Mouse (Mus musculus) intestine, embryonic 14.5 days (tissue): ENCODE measurements around the gene Slc11a1. TPM values are rescaled to one million over a fixed set of nuclear protein-coding genes. Genes with fewer than 3 reads are reported as not detected.

ENCODE experiments used
- ATAC-seq: fragments of 200-750 bp; cut with Nextera tagmentation; replicated peaks from 2 replicates; pipeline ENCODE4 v1.8.0; 2017; ENCODE audit warnings: low read depth, moderate number of reproducible peaks, moderate TSS enrichment, moderate library complexity; ENCODE audit not compliant: low FRiP score, low TSS enrichment
- DNase-seq: peaks from one replicate; pipeline ENCODE4 v3.0.0-alpha.2; 2018; ENCODE audit warnings: low spot score
- H3K27ac ChIP-seq: fragments of 300-500 bp; sonication (generic); 2 replicates; pipeline ENCODE4 v1.5.1; 2014; ENCODE audit warnings: low read depth, mild to moderate bottlenecking, control low read depth
- H3K27me3 ChIP-seq: fragments of 300-500 bp; sonication (generic); replicated peaks from 2 replicates; pipeline ENCODE4 v1.6.1; 2014; ENCODE audit warnings: low read length, control low read depth; ENCODE audit not compliant: control insufficient read depth, insufficient read depth
- H3K36me3 ChIP-seq: fragments of 300-500 bp; sonication (generic); 2 replicates; pipeline ENCODE4 v1.6.1; 2014; ENCODE audit warnings: low read length, control low read depth; ENCODE audit not compliant: control insufficient read depth, insufficient read depth
- H3K4me1 ChIP-seq: fragments of 300-500 bp; sonication (generic); replicated peaks from 2 replicates; pipeline ENCODE4 v1.6.1; 2014; ENCODE audit warnings: low read length, control low read depth, mixed read lengths; ENCODE audit not compliant: control insufficient read depth, insufficient read depth
- H3K4me2 ChIP-seq: fragments of 300-500 bp; sonication (generic); 2 replicates; pipeline ENCODE4 v1.6.1; 2014; ENCODE audit warnings: low read length
- H3K4me3 ChIP-seq: fragments of 300-500 bp; sonication (generic); 2 replicates; pipeline ENCODE4 v1.5.1; 2014; ENCODE audit warnings: low read depth, low read length, control low read depth, mixed read lengths
- H3K9ac ChIP-seq: fragments of 300-500 bp; sonication (generic); 2 replicates; pipeline ENCODE4 v1.6.1; 2014; ENCODE audit warnings: mild to moderate bottlenecking, low read length
- H3K9me3 ChIP-seq: fragments of 300-500 bp; sonication (generic); 2 replicates; pipeline ENCODE4 v1.6.1; 2016; ENCODE audit warnings: low read length, control low read depth; ENCODE audit not compliant: control insufficient read depth
- WGBS: fragments of 180-500 bp; shearing (Covaris S2); extraction: QIAGEN DNeasy Blood & Tissue Kit; methylation state at CpG from one replicate; pipeline ENCODE4 v1.1.7; 2014; 5-methylcytosine and 5-hydroxymethylcytosine counted together
- polyA plus RNA-seq: library from polyadenylated mRNA; unstranded; fragments of >200 nt; fragmentation: Nextera tagmentation; extraction: Ambion mirVana; gene quantifications from 2 replicates; pipeline ENCODE4 v1.2.1, GENCODE M21; 2014

Gene Slc11a1
- polyA plus RNA-seq, 1 experiment from 2014 or later = 5.9 TPM

DNA sequence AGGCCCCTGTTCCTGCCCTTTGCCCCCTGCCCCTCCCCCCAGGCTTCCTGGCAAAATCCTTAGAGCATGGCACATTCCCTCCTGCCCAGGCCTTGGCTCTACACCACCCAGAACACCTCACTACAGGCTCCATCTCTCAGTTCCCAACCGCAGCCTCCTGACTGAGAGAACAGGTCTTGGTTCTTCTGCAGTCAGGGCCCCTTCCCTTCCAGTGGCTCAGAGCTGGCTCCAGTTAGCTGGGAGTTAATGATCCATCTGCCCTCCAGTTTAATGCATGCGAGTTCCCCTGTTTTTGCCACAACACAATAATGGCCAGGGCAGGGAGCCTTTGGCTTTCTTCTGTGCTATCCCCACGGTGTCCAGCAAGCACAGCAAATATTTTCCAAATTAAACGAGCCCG is 31.8 kb upstream of the Slc11a1 start:
- no peak for ATAC-seq
- H3K27ac ChIP-seq = no peak overlapping the region
- WGBS = 73% methylated on average over 5 of the region's 5 CpGs

DNA sequence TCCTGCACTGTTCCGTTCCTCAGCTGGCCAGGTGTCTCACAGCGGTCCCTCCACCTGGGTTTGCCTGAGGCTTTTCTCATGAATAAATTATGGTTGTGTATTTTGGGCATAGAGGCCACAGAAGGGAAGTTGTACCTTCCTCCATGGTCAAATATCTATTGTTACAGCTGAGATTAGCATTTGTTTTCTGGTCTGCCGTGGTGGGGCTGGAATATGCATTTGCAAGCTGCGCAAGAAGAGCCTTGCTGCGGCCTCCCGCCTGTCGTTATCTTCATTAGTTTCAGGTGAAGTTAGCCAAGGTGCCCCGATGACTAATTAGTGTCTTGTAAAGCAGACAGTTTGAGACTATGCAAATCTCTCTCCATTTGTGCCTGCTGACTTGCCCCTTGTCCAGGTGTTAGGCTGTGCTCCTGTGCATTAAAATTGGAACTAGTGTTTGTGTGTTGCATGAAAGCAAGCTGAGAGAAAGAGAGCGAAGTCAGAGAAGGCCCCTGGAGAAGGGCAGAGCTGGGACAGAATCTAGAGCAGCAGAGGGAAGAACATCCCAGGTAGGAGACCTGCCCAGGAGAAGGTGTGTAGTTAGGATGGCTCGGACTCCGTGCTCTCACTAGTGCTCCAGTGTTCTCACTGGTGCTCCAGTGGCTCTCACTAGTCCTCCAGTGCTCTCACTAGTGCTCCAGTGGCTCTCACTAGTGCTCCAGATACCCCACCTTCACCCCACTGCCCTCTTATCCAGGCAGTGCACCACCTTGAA is 30.7 kb upstream of the Slc11a1 start:
- Histone ChIP-seq H3K4me3 (no peak overlapping the region), H3K9me3 (no peaks in the 10 kb centered on the region), H3K36me3 (peaks cover 5% of the 10 kb centered on the region; the same call in 1 of the 2 replicates), H3K27ac (no peak overlapping the region), H3K9ac (no peak overlapping the region), H3K27me3 (no peaks in the 10 kb centered on the region), H3K4me2 (no peak overlapping the region), H3K4me1 (no peaks in the 10 kb centered on the region)
- DNase-seq (no peak), ATAC-seq (no peak)
- WGBS = 82% methylated on average over 11 of the region's 11 CpGs

More for the DNA sequence above, 31.8 kb upstream of the Slc11a1 start:
- H3K4me1 ChIP-seq = no peaks in the 10 kb centered on the region
- H3K9me3 ChIP-seq = no peaks in the 10 kb centered on the region
- H3K9ac ChIP-seq = no peak overlapping the region
- H3K36me3 ChIP-seq = no peaks in the 10 kb centered on the region
- H3K27me3 ChIP-seq = no peaks in the 10 kb centered on the region
- H3K4me2 ChIP-seq = no peak overlapping the region
- no peak for DNase-seq
- no peak overlapping the region for H3K4me3 ChIP-seq

DNA sequence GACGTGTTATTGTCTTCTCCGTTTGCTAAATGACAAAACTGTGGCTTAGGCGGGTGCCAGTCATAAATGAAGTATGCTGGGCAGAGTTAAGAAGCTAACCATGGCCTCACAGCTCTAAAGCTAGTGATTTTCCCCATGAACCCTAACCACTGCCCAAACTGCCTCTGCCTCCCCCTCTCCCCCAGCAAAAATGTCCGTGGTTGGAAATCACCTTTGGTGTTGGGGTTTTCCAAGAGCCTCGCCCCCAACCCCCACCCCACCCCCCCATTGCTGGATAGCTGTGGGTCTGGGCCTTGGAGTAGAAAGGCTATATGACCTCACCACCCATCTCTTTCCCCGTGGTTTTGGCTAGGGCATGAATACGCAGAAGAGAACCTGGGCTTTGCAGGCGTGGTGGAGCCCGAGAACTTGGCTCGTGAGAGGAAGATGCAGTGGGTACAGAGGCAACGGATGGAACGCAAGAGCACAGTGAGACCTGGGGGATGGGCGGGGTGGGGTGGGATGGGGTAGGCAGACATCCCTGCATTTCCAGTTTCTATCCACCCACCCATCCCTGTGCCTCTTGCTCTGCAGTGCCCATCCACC is 23.7 kb upstream of the Slc11a1 start:
- H3K4me3 ChIP-seq = no peak overlapping the region
- no peaks in the 10 kb centered on the region for H3K9me3 ChIP-seq
- H3K4me1 ChIP-seq = no peaks in the 10 kb centered on the region
- H3K27me3 ChIP-seq = no peaks in the 10 kb centered on the region
- DNase-seq (no peak), ATAC-seq (no peak)
- H3K9ac ChIP-seq = no peak overlapping the region
- peaks cover 18% of the 10 kb centered on the region for H3K36me3 ChIP-seq
- no peak overlapping the region for H3K27ac ChIP-seq
- no peak overlapping the region for H3K4me2 ChIP-seq
- 91% methylated on average over 13 of the region's 13 CpGs for WGBS

DNA sequence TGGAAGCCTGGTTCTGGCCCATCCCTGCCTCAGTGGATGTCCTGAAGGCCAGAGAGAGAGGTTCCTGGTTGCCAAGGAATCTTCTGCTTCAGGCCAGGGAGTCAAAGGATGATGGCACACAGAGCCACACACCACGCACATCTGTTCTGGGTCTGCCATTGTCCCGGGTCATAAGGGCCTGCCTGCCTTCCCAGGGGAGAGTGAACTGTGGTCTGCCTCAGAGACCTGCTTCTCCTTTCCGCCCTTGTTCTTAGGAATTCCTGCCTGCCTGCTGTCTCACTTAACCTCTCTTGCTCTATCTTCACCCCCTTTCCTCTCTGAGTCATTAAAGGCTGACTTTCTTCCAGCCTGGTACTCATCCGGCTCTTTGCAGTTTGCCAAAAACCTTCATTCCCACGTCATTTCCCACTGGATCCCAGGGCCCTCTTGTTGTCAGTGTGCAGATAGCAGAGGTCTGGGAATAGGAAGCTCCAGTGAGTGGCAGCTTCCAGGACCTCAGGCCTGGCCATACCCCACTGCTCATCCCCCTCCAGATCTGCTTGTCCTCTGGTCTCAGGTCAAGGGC is 22.4 kb upstream of the Slc11a1 start:
- DNase-seq (no peak), ATAC-seq (no peak)
- H3K27me3 ChIP-seq = no peaks in the 10 kb centered on the region
- H3K4me2 ChIP-seq = no peak overlapping the region
- H3K36me3 ChIP-seq = peaks cover 18% of the 10 kb centered on the region
- no peaks in the 10 kb centered on the region for H3K4me1 ChIP-seq
- H3K9ac ChIP-seq = no peak overlapping the region
- 82% methylated on average over 5 of the region's 5 CpGs for WGBS
- H3K27ac ChIP-seq = no peak overlapping the region
- H3K4me3 ChIP-seq = no peak overlapping the region
- H3K9me3 ChIP-seq = no peaks in the 10 kb centered on the region

DNA sequence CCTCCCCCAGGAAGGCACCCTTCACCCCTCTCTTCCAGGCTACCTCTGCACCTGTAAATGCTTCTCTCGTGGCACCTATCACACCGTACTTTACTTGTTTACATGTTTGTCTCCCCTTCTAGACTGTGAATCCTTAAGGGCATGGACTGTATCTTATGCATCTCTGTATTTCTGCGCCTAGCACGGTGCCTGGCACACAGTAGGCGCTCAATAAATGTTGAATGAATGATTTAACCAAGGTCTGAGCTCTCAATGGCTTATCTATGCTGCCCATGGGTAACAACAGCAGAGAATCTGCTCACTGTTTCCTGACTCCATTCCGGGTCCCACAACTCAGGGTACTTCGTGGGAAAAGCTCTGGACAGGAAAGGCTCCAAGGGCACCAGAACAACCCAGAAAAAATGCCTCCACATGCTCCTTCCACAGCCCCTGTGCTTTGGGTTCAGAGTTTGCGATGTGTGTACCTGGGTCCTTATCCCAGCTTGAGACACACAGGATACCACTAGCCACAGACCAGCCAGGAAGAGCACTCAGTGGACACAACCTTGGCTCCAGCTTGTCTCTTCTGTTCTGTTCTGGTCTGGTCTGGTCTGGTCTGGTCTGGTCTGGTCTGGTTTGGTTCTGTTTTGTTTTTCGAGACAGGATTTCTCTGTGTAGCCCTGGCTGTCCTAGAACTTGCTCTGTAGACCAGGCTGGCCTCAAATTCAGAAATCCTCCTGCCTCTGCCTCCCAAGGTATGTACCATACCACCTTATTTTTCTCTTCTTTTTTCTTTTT is 21.4 kb upstream of the Slc11a1 start:
- H3K9me3 ChIP-seq = no peaks in the 10 kb centered on the region
- H3K9ac ChIP-seq = no peak overlapping the region
- no peak for DNase-seq
- no peak overlapping the region for H3K4me2 ChIP-seq
- H3K27me3 ChIP-seq = no peaks in the 10 kb centered on the region
- H3K4me3 ChIP-seq = no peak overlapping the region
- H3K4me1 ChIP-seq = no peaks in the 10 kb centered on the region
- 91% methylated on average over 9 of the region's 9 CpGs for WGBS
- no peak overlapping the region for H3K27ac ChIP-seq
- ATAC-seq = no peak
- H3K36me3 ChIP-seq = peaks cover 14% of the 10 kb centered on the region

DNA sequence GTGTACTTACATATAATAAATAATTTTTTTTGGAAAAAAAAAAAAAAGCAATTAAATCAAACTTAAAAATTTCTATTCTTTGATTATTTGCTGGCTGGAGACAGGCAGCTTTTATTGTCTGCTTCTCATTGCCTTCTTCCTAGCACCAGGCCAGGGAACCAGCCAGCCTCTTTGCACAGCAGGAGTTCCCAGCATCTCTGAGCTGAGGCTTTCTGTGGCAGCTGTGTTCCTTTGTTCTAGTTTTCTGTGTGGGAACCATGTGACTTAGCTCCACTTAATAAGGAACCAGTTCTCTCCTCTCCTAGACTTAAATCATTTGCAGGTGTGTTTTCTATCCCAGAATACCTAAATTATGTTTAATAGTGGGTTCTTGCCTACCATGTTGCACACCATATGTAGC is 17.5 kb upstream of the Slc11a1 start:
- Histone ChIP-seq H3K4me3 (no peak overlapping the region), H3K9ac (no peak overlapping the region), H3K36me3 (no peaks in the 10 kb centered on the region), H3K4me1 (no peaks in the 10 kb centered on the region), H3K9me3 (no peaks in the 10 kb centered on the region), H3K4me2 (no peak overlapping the region), H3K27ac (no peak overlapping the region), H3K27me3 (no peaks in the 10 kb centered on the region)
- no peak for DNase-seq
- no peak for ATAC-seq

DNA sequence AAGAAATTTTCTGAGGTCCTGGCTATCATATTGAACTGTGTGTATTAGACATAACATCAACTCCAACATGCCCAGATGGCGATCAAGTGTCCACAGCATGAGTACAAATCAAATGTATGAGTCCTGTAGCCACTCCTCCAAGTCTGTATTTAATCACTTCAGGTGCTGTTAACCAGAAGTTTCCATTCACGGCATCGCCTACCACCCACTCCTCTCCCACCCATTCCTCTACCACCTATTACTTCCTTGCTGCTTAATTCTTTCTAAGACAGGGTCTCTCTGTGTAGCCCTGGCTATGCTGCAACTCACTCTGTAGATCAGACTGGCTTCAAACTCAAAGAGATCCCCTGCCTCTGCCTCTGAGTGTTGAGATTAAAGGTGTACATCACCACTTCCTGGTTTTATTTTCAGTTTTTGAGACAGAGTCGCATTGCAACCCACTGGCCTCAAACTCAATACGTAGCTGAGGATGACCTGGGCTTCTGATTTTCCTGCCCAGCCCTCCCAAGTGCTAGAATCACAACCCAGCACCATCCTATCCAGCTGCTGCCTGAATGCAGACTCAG is 15.0 kb upstream of the Slc11a1 start:
- no peaks in the 10 kb centered on the region for H3K36me3 ChIP-seq
- no peak overlapping the region for H3K9ac ChIP-seq
- no peak overlapping the region for H3K4me2 ChIP-seq
- H3K9me3 ChIP-seq = no peaks in the 10 kb centered on the region
- no peaks in the 10 kb centered on the region for H3K27me3 ChIP-seq
- no peak overlapping the region for H3K4me3 ChIP-seq
- DNase-seq (no peak), ATAC-seq (no peak)
- WGBS = 83% methylated on average over 5 of the region's 5 CpGs
- no peaks in the 10 kb centered on the region for H3K4me1 ChIP-seq
- no peak overlapping the region for H3K27ac ChIP-seq

DNA sequence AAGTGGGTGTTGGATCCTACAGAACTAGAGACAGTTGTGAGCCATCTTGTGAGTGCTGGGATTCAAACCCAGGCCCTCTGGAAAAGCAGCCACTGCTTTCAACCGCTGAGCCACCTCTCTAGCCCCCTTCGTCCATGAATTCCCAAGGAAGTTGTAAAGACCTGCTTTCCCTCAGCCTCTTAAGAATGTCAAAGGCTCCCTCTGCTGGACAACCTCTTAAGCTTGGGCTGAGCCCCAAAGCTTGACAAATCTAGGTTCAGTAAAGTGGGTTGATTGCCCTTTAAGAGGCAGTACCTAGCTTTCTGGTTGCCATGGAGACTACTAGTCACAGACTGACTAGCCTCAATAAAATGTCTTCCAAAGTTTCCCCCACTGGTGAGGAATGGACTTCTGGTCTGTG is 13.2 kb upstream of the Slc11a1 start, which contains the start of gene Catip:
Gene Catip (plus strand): TSS at position 297 of the 400 bp plus-strand sequence.
- Histone ChIP-seq H3K36me3 (no peaks in the 10 kb centered on the region), H3K4me1 (no peaks in the 10 kb centered on the region), H3K27me3 (no peaks in the 10 kb centered on the region), H3K9ac (no peak within 1 kb of the TSS), H3K9me3 (no peaks in the 10 kb centered on the region), H3K4me2 (no peak within 1 kb of the TSS), H3K4me3 (no peak within 1 kb of the TSS), H3K27ac (no peak within 1 kb of the TSS)
- peak; percentile 76 for DNase-seq
- WGBS = 4% methylated on average over 2 of the region's 2 CpGs
- peak; percentile 66 for ATAC-seq
